Mouse (Mus musculus): ENCODE data around the gene Slc36a1. TPM values are rescaled to one million over a fixed set of nuclear protein-coding genes. Genes with fewer than 3 reads are reported as not detected.

The Slc36a1 gene
- polyA plus RNA-seq, 1 experiment, result 0.09 TPM

DNA sequence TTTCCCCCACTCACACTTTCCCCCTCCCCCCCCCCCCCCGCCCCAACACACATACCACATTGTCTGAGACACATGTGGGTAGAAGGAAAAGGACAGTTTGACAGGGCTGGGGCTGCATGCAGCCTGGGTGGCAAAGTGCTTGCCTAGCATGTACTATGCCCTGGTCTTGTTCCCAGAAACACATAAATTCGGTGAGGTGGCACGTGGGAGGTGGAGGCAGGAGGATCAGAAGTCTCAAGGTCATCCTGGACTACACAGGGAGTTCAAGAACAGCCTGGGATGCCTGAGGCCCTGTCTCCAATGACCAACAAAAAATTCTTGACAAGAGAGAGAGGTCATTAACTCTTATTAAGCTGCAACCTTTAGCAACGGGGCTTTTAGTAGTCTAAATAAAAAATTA, 11.9 kb downstream of the Slc36a1 start:
- no peaks in the 10 kb centered on the region for H3K9me3 ChIP-seq (ENCODE audit: control insufficient read depth, low read length)
- peaks cover 2% of the 10 kb centered on the region; the same call in 1 of the 2 replicates for H3K4me1 ChIP-seq (ENCODE audit: control insufficient read depth)
- no peaks in the 10 kb centered on the region for H3K27me3 ChIP-seq (ENCODE audit: control insufficient read depth)
- TF ChIP-seq GATA1 (IDR thresholded peaks at IDR 0.05; ENCODE audit: low read length), result no peak
- no peak for TF ChIP-seq TAL1 (IDR thresholded peaks at IDR 0.05; ENCODE audit: low read length)
- no peak overlapping the region for H3K4me3 ChIP-seq (replicated peaks)
- peaks cover 34% of the 10 kb centered on the region for H3K36me3 ChIP-seq (ENCODE audit: control insufficient read depth)

GRCm38 (mm10) chr11:55216830-55217229, 12.7 kb downstream of the Slc36a1 start:
- Histone ChIP-seq H3K4me3 (replicated peaks) (no peak overlapping the region), H3K4me1 (ENCODE audit: control insufficient read depth) (peaks cover 2% of the 10 kb centered on the region; the same call in 1 of the 2 replicates), H3K9me3 (ENCODE audit: control insufficient read depth, low read length) (no peaks in the 10 kb centered on the region), H3K27me3 (ENCODE audit: control insufficient read depth) (no peaks in the 10 kb centered on the region), H3K36me3 (ENCODE audit: control insufficient read depth) (peaks cover 42% of the 10 kb centered on the region)
- TF ChIP-seq TAL1 (IDR thresholded peaks at IDR 0.05; ENCODE audit: low read length), result no peak
- TF ChIP-seq GATA1 (IDR thresholded peaks at IDR 0.05; ENCODE audit: low read length), result no peak

- Histone ChIP-seq H3K9me3 (ENCODE audit: control insufficient read depth, low read length) (no peaks in the 10 kb centered on the region), H3K36me3 (ENCODE audit: control insufficient read depth) (peaks cover 46% of the 10 kb centered on the region), H3K27me3 (ENCODE audit: control insufficient read depth) (no peaks in the 10 kb centered on the region), H3K4me3 (replicated peaks) (no peak overlapping the region), H3K4me1 (ENCODE audit: control insufficient read depth) (peaks cover 2% of the 10 kb centered on the region; the same call in 1 of the 2 replicates)
- TF ChIP-seq GATA1 (IDR thresholded peaks at IDR 0.05; ENCODE audit: low read length), result no peak
- no peak for TF ChIP-seq TAL1 (IDR thresholded peaks at IDR 0.05; ENCODE audit: low read length)
Measured at GRCm38 (mm10) chr11:55217418-55217817, 13.3 kb downstream of the Slc36a1 start.

- Histone ChIP-seq H3K9me3 (ENCODE audit: control insufficient read depth, low read length) (no peaks in the 10 kb centered on the region), H3K4me1 (ENCODE audit: control insufficient read depth) (peaks cover 2% of the 10 kb centered on the region; the same call in 1 of the 2 replicates), H3K4me3 (replicated peaks) (no peak overlapping the region), H3K27me3 (ENCODE audit: control insufficient read depth) (no peaks in the 10 kb centered on the region), H3K36me3 (ENCODE audit: control insufficient read depth) (peaks cover 50% of the 10 kb centered on the region)
- TF ChIP-seq GATA1 (IDR thresholded peaks at IDR 0.05; ENCODE audit: low read length) (no peak), TAL1 (IDR thresholded peaks at IDR 0.05; ENCODE audit: low read length) (no peak)
Measured at GRCm38 (mm10) chr11:55217880-55218279, 13.7 kb downstream of the Slc36a1 start.

- no peaks in the 10 kb centered on the region for H3K27me3 ChIP-seq (ENCODE audit: control insufficient read depth)
- H3K4me1 ChIP-seq (ENCODE audit: control insufficient read depth), result peaks cover 2% of the 10 kb centered on the region; the same call in 1 of the 2 replicates
- no peak overlapping the region for H3K4me3 ChIP-seq (replicated peaks)
- H3K9me3 ChIP-seq (ENCODE audit: control insufficient read depth, low read length), result no peaks in the 10 kb centered on the region
- no peak for TF ChIP-seq GATA1 (IDR thresholded peaks at IDR 0.05; ENCODE audit: low read length)
- TF ChIP-seq TAL1 (IDR thresholded peaks at IDR 0.05; ENCODE audit: low read length), result no peak
- peaks cover 56% of the 10 kb centered on the region for H3K36me3 ChIP-seq (ENCODE audit: control insufficient read depth)
Measured at GRCm38 (mm10) chr11:55218473-55218872, 14.3 kb downstream of the Slc36a1 start.

DNA sequence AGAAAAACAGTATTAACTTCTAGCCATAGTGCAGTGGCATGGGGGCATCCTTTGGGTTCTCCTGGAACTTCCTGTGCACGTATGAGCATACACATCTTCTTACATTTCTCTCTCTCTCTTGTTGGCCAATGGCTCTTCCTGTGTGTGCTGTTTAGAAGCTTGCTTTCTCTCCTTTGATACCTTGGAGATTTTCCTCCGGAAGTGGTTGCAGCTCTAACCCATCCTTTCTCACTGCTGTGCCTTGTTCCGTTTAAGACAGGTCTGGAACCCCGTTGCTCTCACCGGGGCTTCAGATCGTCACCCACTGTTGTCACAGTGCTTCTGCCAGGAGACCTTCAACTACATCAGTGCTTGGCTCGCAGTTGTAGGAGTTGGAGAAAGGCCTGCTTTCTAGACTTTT, 17.2 kb downstream of the Slc36a1 start:
- peaks cover 2% of the 10 kb centered on the region; the same call in 1 of the 2 replicates for H3K4me1 ChIP-seq (ENCODE audit: control insufficient read depth)
- no peak for TF ChIP-seq TAL1 (IDR thresholded peaks at IDR 0.05; ENCODE audit: low read length)
- H3K9me3 ChIP-seq (ENCODE audit: control insufficient read depth, low read length), result no peaks in the 10 kb centered on the region
- no peak overlapping the region for H3K4me3 ChIP-seq (replicated peaks)
- no peaks in the 10 kb centered on the region for H3K27me3 ChIP-seq (ENCODE audit: control insufficient read depth)
- H3K36me3 ChIP-seq (ENCODE audit: control insufficient read depth), result peaks cover 71% of the 10 kb centered on the region

- H3K4me3 ChIP-seq (replicated peaks), result no peak overlapping the region
- no peaks in the 10 kb centered on the region for H3K4me1 ChIP-seq (ENCODE audit: control insufficient read depth)
- peaks cover 45% of the 10 kb centered on the region for H3K36me3 ChIP-seq (ENCODE audit: control insufficient read depth)
- TF ChIP-seq GATA1 (IDR thresholded peaks at IDR 0.05; ENCODE audit: low read length), result no peak
- no peak for TF ChIP-seq TAL1 (IDR thresholded peaks at IDR 0.05; ENCODE audit: low read length)
- no peaks in the 10 kb centered on the region for H3K9me3 ChIP-seq (ENCODE audit: control insufficient read depth, low read length)
- no peaks in the 10 kb centered on the region for H3K27me3 ChIP-seq (ENCODE audit: control insufficient read depth)
Measured at GRCm38 (mm10) chr11:55231034-55231433, 26.9 kb downstream of the Slc36a1 start.

DNA sequence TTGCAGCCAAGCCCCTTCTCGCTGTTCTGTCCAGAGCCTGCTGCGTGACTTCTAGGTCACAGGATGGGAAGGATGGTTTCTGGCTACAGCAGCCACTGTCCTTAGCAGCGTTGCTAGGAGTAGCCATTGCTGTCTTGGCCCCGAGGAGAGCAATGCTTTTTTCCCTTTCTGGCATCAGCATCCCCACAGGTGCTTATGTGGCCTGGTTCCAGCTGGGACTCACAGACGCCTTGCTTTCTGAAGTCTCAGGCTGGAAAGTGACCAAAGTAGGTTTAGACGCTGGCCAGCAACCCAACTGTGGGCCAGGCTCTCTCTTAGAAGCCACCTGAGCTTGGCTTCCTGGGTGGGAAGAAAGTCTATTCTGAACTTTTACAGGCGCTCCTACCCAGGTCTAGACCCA, 30.1 kb downstream of the Slc36a1 start:
- H3K36me3 ChIP-seq (ENCODE audit: control insufficient read depth), result peaks cover 31% of the 10 kb centered on the region
- TF ChIP-seq GATA1 (IDR thresholded peaks at IDR 0.05; ENCODE audit: low read length) (no peak), TAL1 (IDR thresholded peaks at IDR 0.05; ENCODE audit: low read length) (no peak)

DNA sequence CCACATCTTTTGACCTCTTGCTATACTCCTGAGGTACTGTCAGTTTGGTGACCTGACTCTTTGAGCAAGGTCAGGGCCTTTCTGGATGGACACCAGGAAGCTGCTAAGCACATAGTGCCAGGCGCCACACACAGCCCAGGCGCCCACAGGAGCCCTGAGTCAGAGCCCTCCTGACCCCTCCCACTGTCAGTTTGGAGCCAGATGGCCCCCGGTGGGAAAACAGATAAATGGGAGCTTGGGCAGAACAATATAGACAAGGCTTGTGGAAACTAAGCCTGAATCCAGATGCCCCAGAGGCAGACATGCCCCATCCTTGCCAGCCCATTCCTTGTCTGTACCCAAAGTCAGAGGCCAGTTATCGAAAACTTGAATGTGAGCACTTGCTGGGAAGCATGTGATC, 30.6 kb downstream of the Slc36a1 start:
- H3K9me3 ChIP-seq (ENCODE audit: control insufficient read depth, low read length), result no peaks in the 10 kb centered on the region
- H3K27me3 ChIP-seq (ENCODE audit: control insufficient read depth), result no peaks in the 10 kb centered on the region
- H3K4me1 ChIP-seq (ENCODE audit: control insufficient read depth), result peaks cover 2% of the 10 kb centered on the region; the same call in 1 of the 2 replicates
- no peak for TF ChIP-seq TAL1 (IDR thresholded peaks at IDR 0.05; ENCODE audit: low read length)
- TF ChIP-seq GATA1 (IDR thresholded peaks at IDR 0.05; ENCODE audit: low read length), result no peak
- H3K36me3 ChIP-seq (ENCODE audit: control insufficient read depth), result peaks cover 29% of the 10 kb centered on the region
- no peak overlapping the region for H3K4me3 ChIP-seq (replicated peaks)

More for the DNA sequence above, 30.1 kb downstream of the Slc36a1 start:
- no peaks in the 10 kb centered on the region for H3K9me3 ChIP-seq (ENCODE audit: control insufficient read depth, low read length)
- H3K27me3 ChIP-seq (ENCODE audit: control insufficient read depth), result no peaks in the 10 kb centered on the region
- H3K4me1 ChIP-seq (ENCODE audit: control insufficient read depth), result no peaks in the 10 kb centered on the region
- no peak overlapping the region for H3K4me3 ChIP-seq (replicated peaks)

- Histone ChIP-seq H3K27me3 (ENCODE audit: control insufficient read depth) (no peaks in the 10 kb centered on the region), H3K4me1 (ENCODE audit: control insufficient read depth) (peaks cover 2% of the 10 kb centered on the region; the same call in 1 of the 2 replicates), H3K36me3 (ENCODE audit: control insufficient read depth) (peaks cover 26% of the 10 kb centered on the region), H3K9me3 (ENCODE audit: control insufficient read depth, low read length) (no peaks in the 10 kb centered on the region), H3K4me3 (replicated peaks) (no peak overlapping the region)
- no peak for TF ChIP-seq TAL1 (IDR thresholded peaks at IDR 0.05; ENCODE audit: low read length)
- no peak for TF ChIP-seq GATA1 (IDR thresholded peaks at IDR 0.05; ENCODE audit: low read length)
Measured at GRCm38 (mm10) chr11:55236815-55237214, 32.7 kb downstream of the Slc36a1 start.
